Mouse (Mus musculus) left cerebral cortex, postnatal 25 days (tissue): Measurements from ENCODE around the gene Prkar2a. TPM values are rescaled to one million over a fixed set of nuclear protein-coding genes. Genes with fewer than 3 reads are reported as not detected.
"Not testable (repeated sequence)": the region's sequence is repeated elsewhere in the genome, so short reads cannot be mapped to it uniquely, and the experiment has no call there.

ENCODE experiments used
- DNase-seq, 2 experiments: peaks; one replicate each; pipeline ENCODE4 v3.0.0; 2022; ENCODE audit warnings: low spot score in 2 of 2, mixed read lengths in 1 of 2
- intact Hi-C: fragments of 180-260 bp; cut with DNase I; formaldehyde crosslinking; loops from one replicate; pipeline ENCODE4 v1.15.1; 2025
- total RNA-seq, 2 experiments: library from RNA; stranded (reverse); gene quantifications; 2 replicates each; pipeline ENCODE4 v1.2.3; 2021

Prkar2a gene
- total RNA-seq, result 10 to 100 TPM; 45.5 to 49.1 TPM

- no peak for DNase-seq
- intact Hi-C loops, result no loop called here
Observed at GRCm38 (mm10) chr9:108689106-108689505, at the start of gene Prkar2a. Gene Prkar2a, plus strand, starts transcription at chr9:108689314.

GRCm38 (mm10) chr9:108639825-108640224 lies 49.3 kb upstream of the Prkar2a start:
- intact Hi-C loops, result no loop called here

GRCm38 (mm10) chr9:108648166-108648565 lies 40.9 kb upstream of the Prkar2a start:
- intact Hi-C loops, result no loop called here
- no peak for DNase-seq

More at GRCm38 (mm10) chr9:108639825-108640224, 49.3 kb upstream of the Prkar2a start:
- no peak for DNase-seq

GRCm38 (mm10) chr9:108648611-108649560 lies 40.2 kb upstream of the Prkar2a start, which contains the start of gene Arih2:
Gene Arih2, minus strand, starts transcription at chr9:108649386.
- intact Hi-C loops, result no loop called here
- peak; percentile 93 to 94 for DNase-seq

GRCm38 (mm10) chr9:108649561-108650440 lies 39.3 kb upstream of the Prkar2a start:
- DNase-seq, result peak in 1 of 2 experiments; percentile 6
- intact Hi-C loops, result no loop called here

GRCm38 (mm10) chr9:108654566-108655464 lies 34.3 kb upstream of the Prkar2a start:
- DNase-seq, result no peak
- intact Hi-C loops, result no loop called here

- DNase-seq, intact Hi-C loops: not testable (repeated sequence)
Observed at GRCm38 (mm10) chr9:108655865-108656264, 33.2 kb upstream of the Prkar2a start.

- DNase-seq, result peak; percentile 54 to 65
- intact Hi-C loops, result no loop called here
Observed at GRCm38 (mm10) chr9:108661677-108662612, 27.2 kb upstream of the Prkar2a start, which contains the start of gene Slc25a20. Gene Slc25a20, plus strand, starts transcription at chr9:108662088.

GRCm38 (mm10) chr9:108662660-108663059 lies 26.5 kb upstream of the Prkar2a start:
- intact Hi-C loops, result no loop called here
- no peak for DNase-seq

- no peak for DNase-seq
- intact Hi-C loops, result no loop called here
Observed at GRCm38 (mm10) chr9:108669875-108670274, 19.2 kb upstream of the Prkar2a start.

GRCm38 (mm10) chr9:108673151-108673550 lies 16.0 kb upstream of the Prkar2a start:
- intact Hi-C loops, result no loop called here
- no peak for DNase-seq

- intact Hi-C loops, result no loop called here
- DNase-seq, result no peak
Observed at GRCm38 (mm10) chr9:108680026-108680425, 9.1 kb upstream of the Prkar2a start.

- intact Hi-C loops, result no loop called here
- DNase-seq, result no peak
Observed at GRCm38 (mm10) chr9:108686475-108686887, 2.6 kb upstream of the Prkar2a start.

GRCm38 (mm10) chr9:108687181-108687580 lies 1.9 kb upstream of the Prkar2a start:
- intact Hi-C loops, result no loop called here
- no peak for DNase-seq

- no peak for DNase-seq
- intact Hi-C loops, result no loop called here
Observed at GRCm38 (mm10) chr9:108687686-108688085, 1.4 kb upstream of the Prkar2a start.

- intact Hi-C loops, result no loop called here
- no peak for DNase-seq
Observed at GRCm38 (mm10) chr9:108688451-108688850, 663 bp upstream of the Prkar2a start.

GRCm38 (mm10) chr9:108689993-108690392 lies 879 bp downstream of the Prkar2a start:
- no peak for DNase-seq
- intact Hi-C loops, result loop anchor here (5.0 kb wide), 1 partner anchor 37 kb away; no protein-coding TSS in a partner anchor

- intact Hi-C loops, result loop anchor here (5.0 kb wide), 1 partner anchor 36 kb away; no protein-coding TSS in a partner anchor
- no peak for DNase-seq
Observed at GRCm38 (mm10) chr9:108690914-108691313, 1.8 kb downstream of the Prkar2a start.
